Mouse (Mus musculus) Patski (cell line): Measurements from ENCODE around the gene Tspan17. TPM values are rescaled to one million over a fixed set of nuclear protein-coding genes. Genes with fewer than 3 reads are reported as not detected.
"Not testable (repeated sequence)": the region's sequence is repeated elsewhere in the genome, so short reads cannot be mapped to it uniquely, and the experiment has no call there.

ENCODE experiments used
- ATAC-seq: fragments of 100-300 bp; one replicate; pipeline ENCODE4 v1.8.0; 2021
- CTCF ChIA-PET: fragments of 350-600 bp; sonication (Branson Sonifier 250); formaldehyde crosslinking; loops from one replicate; lab custom pipeline; 2022; ENCODE audit warnings: inconsistent platforms; lab: Charles Lee
- POLR2A ChIA-PET: fragments of 350-600 bp; sonication (Branson Sonifier 250); formaldehyde crosslinking; loops from one replicate; lab custom pipeline; 2022; ENCODE audit warnings: antibody characterized with exemption, inconsistent platforms; lab: Charles Lee
- DNase-seq: peaks from one replicate; pipeline ENCODE4 v3.0.0-alpha.2; 2011; ENCODE audit warnings: low read depth, low spot score
- H3K27me3 ChIP-seq: fragments of 371-371 bp; one replicate; pipeline ENCODE4 v1.5.1; 2021
- CTCF ChIP-seq: fragments of 100-300 bp; IDR thresholded peaks from one replicate; pipeline ENCODE4 v1.5.1; 2021
- in situ Hi-C: fragments of 300-500 bp; cut with MboI; formaldehyde crosslinking; loops from 3 replicates; pipeline ENCODE4 v1.11.1; 2018; ENCODE audit warnings: low pct_unique_long_range_greater_than_20kb, mixed read lengths
- polyA plus RNA-seq: library from polyadenylated mRNA; unstranded; gene quantifications from one replicate; pipeline ENCODE4 v1.2.3, GENCODE M21; 2021

Gene Tspan17
- polyA plus RNA-seq, 1 experiment from 2014 or later = 35.3 TPM

DNA sequence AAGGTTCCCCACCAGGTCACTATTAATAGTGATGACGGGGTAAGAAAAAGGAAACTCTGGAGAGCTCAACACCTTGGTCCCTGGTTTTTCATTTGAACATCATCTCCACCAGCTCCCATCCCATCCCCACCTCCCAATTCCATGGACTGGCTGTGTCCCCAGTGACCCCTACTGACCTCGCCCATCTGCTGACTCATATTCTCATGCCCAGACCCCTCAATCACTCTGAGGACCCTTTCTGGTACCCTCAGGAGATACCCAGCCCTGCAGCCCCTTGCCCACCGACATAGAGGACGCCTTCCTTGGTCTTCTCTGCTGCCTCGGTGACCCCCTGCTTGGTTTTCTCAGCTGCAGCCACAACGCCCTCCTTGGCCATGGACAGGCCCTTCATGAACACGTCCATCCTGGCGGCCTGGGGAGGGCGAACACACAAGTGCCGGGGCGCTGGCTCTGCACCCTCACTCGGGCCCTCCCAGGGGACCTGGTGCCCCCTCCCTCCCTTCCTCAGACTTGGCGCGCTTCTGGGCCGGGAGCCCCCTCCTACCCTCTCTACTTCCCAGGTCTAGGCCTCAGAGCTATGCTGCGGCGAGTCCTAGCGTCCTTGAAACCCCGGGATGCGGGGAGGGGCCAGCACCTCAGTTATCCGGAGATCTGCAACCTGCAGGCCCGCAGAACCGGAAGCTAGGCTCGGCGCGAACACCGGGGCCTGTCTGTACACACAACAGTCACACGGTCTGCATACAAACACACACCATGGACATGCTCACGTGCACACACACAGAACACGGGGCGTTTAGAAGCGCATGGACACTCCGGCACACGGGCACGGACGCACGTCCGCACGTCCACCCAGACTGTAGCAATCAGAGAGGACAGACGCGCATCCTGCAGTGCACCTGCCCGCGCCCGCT is 23.6 kb upstream of the Tspan17 start:
- H3K27me3 ChIP-seq = peaks cover 44% of the 10 kb centered on the region
- TF ChIP-seq CTCF = no peak
- in situ Hi-C loops = no loop called here
- DNase-seq (no peak), ATAC-seq (no peak)
- CTCF ChIA-PET = no interaction called here
- POLR2A ChIA-PET = interaction anchor here (1.1 kb wide), 1 partner anchor 10 kb away, joined by 3 read pairs; no protein-coding TSS in a partner anchor

DNA sequence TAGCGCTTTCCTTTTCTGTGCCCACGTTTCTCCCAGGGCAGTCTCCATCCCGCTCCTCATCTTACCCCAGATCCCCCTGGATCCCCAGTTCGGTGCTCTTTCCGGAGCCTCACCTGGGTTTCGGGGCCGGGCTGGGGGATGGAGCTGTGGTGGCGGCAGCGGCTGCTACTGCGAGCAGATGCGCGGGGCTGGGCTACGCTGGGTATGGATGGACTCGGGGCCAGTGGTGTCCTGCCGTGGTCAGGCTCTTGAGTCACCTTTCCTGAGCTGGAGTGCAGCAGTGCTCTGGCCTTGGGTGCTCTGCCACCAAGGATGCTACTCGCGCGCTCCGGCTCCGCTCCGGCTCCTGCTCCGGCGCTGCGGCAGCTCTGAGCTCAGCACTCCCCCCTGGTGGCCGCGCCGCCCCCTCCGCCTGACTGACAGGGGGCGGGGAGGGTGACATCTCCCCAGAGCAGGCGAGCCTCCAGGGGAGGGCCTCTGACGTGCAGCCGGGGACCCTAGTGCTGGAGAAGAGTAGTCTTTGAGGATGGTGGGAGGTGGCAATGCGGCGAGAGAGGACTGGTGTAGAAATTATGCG is 22.9 kb upstream of the Tspan17 start, which contains the start of gene Sncb:
Sncb (minus strand) TSS at position 404 of the 577 bp plus-strand sequence.
- TF ChIP-seq CTCF = no peak
- POLR2A ChIA-PET = no interaction called here
- ATAC-seq = no peak
- CTCF ChIA-PET = no interaction called here
- in situ Hi-C loops = no loop called here
- DNase-seq = no peak
- H3K27me3 ChIP-seq = peaks cover 44% of the 10 kb centered on the region

DNA sequence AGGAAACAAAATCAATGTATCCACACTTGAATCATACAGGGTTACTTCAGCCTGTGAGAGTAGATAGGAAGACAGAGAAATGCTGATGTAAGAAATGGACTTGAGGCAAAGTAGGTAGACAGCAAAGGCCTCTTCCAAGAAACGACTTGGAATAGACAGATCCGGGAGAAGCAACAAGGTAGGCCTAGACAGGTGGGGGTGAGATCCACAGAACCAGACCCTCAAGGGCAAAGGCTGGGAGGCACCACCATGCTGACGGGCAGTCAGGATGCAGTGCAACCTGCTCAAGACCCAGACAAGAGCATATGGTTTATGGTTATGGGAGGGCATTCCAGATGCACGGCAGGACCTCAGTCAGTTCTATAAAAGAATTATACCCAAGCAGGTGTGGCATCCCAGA is 22.2 kb upstream of the Tspan17 start:
- DNase-seq (no peak), ATAC-seq (no peak)
- H3K27me3 ChIP-seq = peaks cover 39% of the 10 kb centered on the region
- TF ChIP-seq CTCF = no peak
- ChIA-PET POLR2A (no interaction called here), CTCF (no interaction called here)
- in situ Hi-C loops = no loop called here

- ChIA-PET CTCF (no interaction called here), POLR2A (no interaction called here)
- in situ Hi-C loops = no loop called here
- DNase-seq (no peak), ATAC-seq (peak; percentile 56)
- no peaks in the 10 kb centered on the region for H3K27me3 ChIP-seq
- no peak for TF ChIP-seq CTCF
Measured at GRCm38 (mm10) chr13:54780592-54780991, 8.6 kb upstream of the Tspan17 start.

DNA sequence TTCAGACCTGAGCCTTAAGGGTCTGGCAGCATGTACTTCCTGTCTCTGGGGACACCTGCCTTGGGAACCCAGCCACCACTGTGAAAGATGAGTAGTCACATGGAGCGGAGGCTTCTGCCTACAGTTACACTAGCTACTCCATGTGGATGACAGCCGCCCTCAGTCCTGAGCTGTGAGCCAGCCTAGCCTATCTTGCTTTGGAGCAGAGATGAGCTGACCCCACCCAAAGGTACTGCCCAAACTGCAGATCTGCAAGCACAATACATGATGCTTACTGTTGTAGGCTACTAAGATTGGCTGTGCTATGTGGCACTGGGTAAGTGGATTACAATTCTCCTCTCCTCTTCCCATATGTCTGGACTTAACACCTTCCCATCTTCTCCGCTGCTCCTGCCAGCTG is 8.1 kb upstream of the Tspan17 start:
- ChIA-PET POLR2A (no interaction called here), CTCF (no interaction called here)
- no peak for TF ChIP-seq CTCF
- in situ Hi-C loops = no loop called here
- no peaks in the 10 kb centered on the region for H3K27me3 ChIP-seq
- no peak for ATAC-seq
- DNase-seq = no peak

DNA sequence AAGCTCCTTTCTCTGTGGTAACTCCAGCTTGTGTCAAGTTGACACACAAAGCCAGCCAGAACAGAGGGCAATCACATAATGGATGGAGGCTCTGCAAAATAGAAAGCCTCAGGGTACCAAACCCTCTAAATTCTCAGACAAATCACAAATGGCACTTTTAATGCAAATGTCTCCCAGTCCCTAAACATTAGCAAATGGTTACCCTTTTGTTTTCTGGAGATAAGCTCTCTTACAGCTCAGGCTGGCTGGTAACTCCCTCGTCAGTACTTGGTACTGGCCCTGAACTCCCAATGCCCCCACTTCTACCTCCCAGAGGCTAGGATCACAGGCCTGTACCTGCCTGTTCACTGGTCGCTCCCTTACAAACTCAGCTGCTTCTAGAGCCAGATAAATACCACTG is 5.9 kb upstream of the Tspan17 start:
- no peaks in the 10 kb centered on the region for H3K27me3 ChIP-seq
- in situ Hi-C loops = no loop called here
- ATAC-seq (no peak), DNase-seq (no peak)
- ChIA-PET CTCF (no interaction called here), POLR2A (no interaction called here)
- TF ChIP-seq CTCF = no peak

- H3K27me3 ChIP-seq = no peaks in the 10 kb centered on the region
- ATAC-seq (no peak), DNase-seq (no peak)
- in situ Hi-C loops = no loop called here
- TF ChIP-seq CTCF = no peak
- ChIA-PET POLR2A (no interaction called here), CTCF (no interaction called here)
Measured at GRCm38 (mm10) chr13:54783698-54784097, 5.5 kb upstream of the Tspan17 start, which contains the start of gene Eif4e1b. Eif4e1b (plus strand) TSS chr13:54783998.

GRCm38 (mm10) chr13:54787591-54787990 is 1.6 kb upstream of the Tspan17 start:
- in situ Hi-C loops, POLR2A ChIA-PET, CTCF ChIA-PET, ATAC-seq, H3K27me3 ChIP-seq, DNase-seq: not testable (repeated sequence)

GRCm38 (mm10) chr13:54789561-54790397 is 602 bp downstream of the Tspan17 start:
- TF ChIP-seq CTCF = no peak
- CTCF ChIA-PET = interaction anchor here (1.4 kb wide), 1 partner anchor 10 kb away, joined by 5 read pairs; no protein-coding TSS in a partner anchor
- DNase-seq (no peak), ATAC-seq (peak; percentile 56)
- H3K27me3 ChIP-seq = no peaks in the 10 kb centered on the region
- POLR2A ChIA-PET = no interaction called here
- in situ Hi-C loops = no loop called here
